Comparison of ENCODE assay signal across 7 mouse cellular contexts in the genomic region with DNA sequence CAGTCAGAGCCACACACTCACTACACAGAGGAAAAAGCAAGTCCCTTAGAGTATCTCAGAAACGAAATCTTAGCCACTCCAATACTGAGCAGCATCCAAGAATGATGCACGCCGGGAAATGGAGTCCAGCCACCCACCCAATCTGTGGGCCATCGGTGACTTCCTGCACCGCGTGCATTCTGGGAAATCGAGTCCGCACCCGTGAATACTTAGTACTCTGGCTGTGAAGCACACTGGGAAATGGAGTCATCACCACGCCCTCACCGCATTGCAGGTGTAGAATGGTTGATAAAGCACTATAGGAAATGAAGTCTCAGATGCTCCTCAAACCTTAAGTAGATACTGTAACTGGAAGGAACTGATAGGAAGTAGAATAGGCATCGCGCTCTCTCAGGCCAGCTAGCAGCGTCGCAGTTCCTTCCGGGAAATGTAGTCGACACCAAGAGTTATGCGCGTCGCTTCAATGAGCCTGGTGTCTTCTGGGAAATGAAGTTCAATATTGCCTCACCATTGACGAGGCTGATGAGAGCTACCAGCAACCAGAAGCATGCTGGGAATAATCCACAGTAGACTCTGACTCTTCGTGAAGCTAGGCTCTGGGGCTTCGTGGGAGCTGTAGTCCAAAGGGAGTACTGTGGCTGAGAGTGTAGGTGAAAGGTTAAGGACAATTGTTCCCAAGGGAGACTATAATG. TPM values are rescaled to one million over a fixed set of nuclear protein-coding genes. Genes with fewer than 3 reads are reported as not detected.
A peak's percentile ranks its signal among the peaks of the same experiment; 100 is the strongest.
DNase-seq lines count a peak whose midpoint lies in the region; ATAC-seq lines count a peak whose summit lies in the region.

No protein-coding gene starts in this region.

- H3K4me2 ChIP-seq in intestine, embryonic 15.5 days (replicated peaks): peak overlapping the region; percentile 82

- peak overlapping the region; percentile 94 for H3K4me3 ChIP-seq in intestine, embryonic 15.5 days (replicated peaks)
- H3K4me3 ChIP-seq in midbrain, embryonic 10.5 days: peak overlapping the region; percentile 98

- under 1% methylated on average over 23 of the region's 23 CpGs for WGBS in intestine, embryonic 15.5 days
- WGBS in midbrain, embryonic 10.5 days: 0% methylated on average over 23 of the region's 23 CpGs

- H3K4me1 ChIP-seq in intestine, embryonic 15.5 days (replicated peaks): peaks cover 31% of the 10 kb centered on the region
- H3K4me1 ChIP-seq in midbrain, embryonic 10.5 days: peaks cover 48% of the 10 kb centered on the region

- H3K9me3 ChIP-seq in intestine, embryonic 15.5 days: no peaks in the 10 kb centered on the region
- H3K9me3 ChIP-seq in midbrain, embryonic 10.5 days (replicated peaks): no peaks in the 10 kb centered on the region

- H3K27me3 ChIP-seq in intestine, embryonic 15.5 days (replicated peaks): no peaks in the 10 kb centered on the region
- no peaks in the 10 kb centered on the region for H3K27me3 ChIP-seq in midbrain, embryonic 10.5 days (ENCODE audit: low read depth, poor library complexity, severe bottlenecking)

- ATAC-seq in intestine, embryonic 15.5 days: peak; percentile 94

- 0 out of 2 replicates have a peak overlapping the region, but pooled peaks have one; percentile 27 for H3K9ac ChIP-seq in intestine, embryonic 15.5 days

- peak; percentile 95 for DNase-seq in adrenal gland, adult 2 months
- peak; percentile 92 for DNase-seq in embryo, embryonic 11.5 days (ENCODE audit: low read depth, low spot score)
- peak; percentile 86 for DNase-seq in gastrocnemius, postnatal 36 days
- peak; percentile 98 for DNase-seq in left cerebral cortex, postnatal 25 days (ENCODE audit: low spot score in 2 of 2)
- DNase-seq in midbrain, embryonic 10.5 days (ENCODE audit: low spot score): peak; percentile 95
- peak; percentile 81 for DNase-seq in right cerebral cortex, postnatal 4 days

- peaks cover 13% of the 10 kb centered on the region for H3K36me3 ChIP-seq in intestine, embryonic 15.5 days
- peaks cover 43% of the 10 kb centered on the region for H3K36me3 ChIP-seq in midbrain, embryonic 10.5 days

- H3K27ac ChIP-seq in intestine, embryonic 15.5 days: peak overlapping the region; percentile 89
- peak overlapping the region; percentile 97 for H3K27ac ChIP-seq in midbrain, embryonic 10.5 days (replicated peaks)

- intact Hi-C loops in gastrocnemius, postnatal 36 days (cut with DNase I): no loop called here
- intact Hi-C loops in left cerebral cortex, postnatal 25 days (cut with DNase I): loop anchor here (1.0 to 5.0 kb wide), 2 partner anchors 40 to 159 kb away; partner anchors contain the start of gene Lipe

RNA-seq across cellular contexts. Expression of gene Gsk3a, which starts 0.5 kb away (rescaled TPM):
- 100 to 1,000 TPM in 1 of 2 experiments, 10 to 100 TPM in 1; 98.9 to 107 TPM for total RNA-seq in adrenal gland, adult 2 months (2021)
- polyA plus RNA-seq in adrenal gland, adult 2 months (2012; rRNA removed): 121 and 150 TPM in 2 replicates
- total RNA-seq in gastrocnemius, postnatal 36 days (2021): 10 to 100 TPM; 64.0 to 69.6 TPM
- 8.0 and 10.3 TPM in 2 replicates for polyA plus RNA-seq in intestine, embryonic 15.5 days (2015; fragmentation: Nextera tagmentation; extraction: Ambion mirVana)
- 100 to 1,000 TPM; 213 to 224 TPM for total RNA-seq in left cerebral cortex, postnatal 25 days (2021)
- 9.3 and 10.5 TPM in 2 replicates for polyA plus RNA-seq in midbrain, embryonic 10.5 days (2016; fragmentation: Nextera tagmentation; extraction: Ambion mirVana)

RNA-seq across cellular contexts. Expression of gene Erf, which starts 12.4 kb away (rescaled TPM):
- total RNA-seq in adrenal gland, adult 2 months (2021): 10 to 100 TPM; 16.5 to 26.6 TPM
- polyA plus RNA-seq in adrenal gland, adult 2 months (2012; rRNA removed): 50.4 and 52.8 TPM in 2 replicates
- 1 to 10 TPM; 5.0 to 6.1 TPM for total RNA-seq in gastrocnemius, postnatal 36 days (2021)
- 14.8 TPM in 2 replicates for polyA plus RNA-seq in intestine, embryonic 15.5 days (2015; fragmentation: Nextera tagmentation; extraction: Ambion mirVana)
- 10 to 100 TPM; 65.1 to 75.6 TPM for total RNA-seq in left cerebral cortex, postnatal 25 days (2021)
- polyA plus RNA-seq in midbrain, embryonic 10.5 days (2016; fragmentation: Nextera tagmentation; extraction: Ambion mirVana): 6.9 and 7.3 TPM in 2 replicates

RNA-seq across cellular contexts. Expression of gene Zfp526, which starts 16.9 kb away (rescaled TPM):
- 10 to 100 TPM in 1 of 2 experiments, 1 to 10 TPM in 1; 9.9 to 10.4 TPM for total RNA-seq in adrenal gland, adult 2 months (2021)
- 16.3 and 19.9 TPM in 2 replicates for polyA plus RNA-seq in adrenal gland, adult 2 months (2012; rRNA removed)
- total RNA-seq in gastrocnemius, postnatal 36 days (2021): 1 to 10 TPM; 4.1 to 5.5 TPM
- 2.6 and 2.8 TPM in 2 replicates for polyA plus RNA-seq in intestine, embryonic 15.5 days (2015; fragmentation: Nextera tagmentation; extraction: Ambion mirVana)
- total RNA-seq in left cerebral cortex, postnatal 25 days (2021): 10 to 100 TPM in 1 of 2 experiments, 1 to 10 TPM in 1; 10.0 to 11.1 TPM
- polyA plus RNA-seq in midbrain, embryonic 10.5 days (2016; fragmentation: Nextera tagmentation; extraction: Ambion mirVana): 2.7 and 2.8 TPM in 2 replicates

RNA-seq across cellular contexts. Expression of gene Dedd2, which starts 17.7 kb away (rescaled TPM):
- 10 to 100 TPM; 15.6 to 17.9 TPM for total RNA-seq in adrenal gland, adult 2 months (2021)
- 36.3 and 39.5 TPM in 2 replicates for polyA plus RNA-seq in adrenal gland, adult 2 months (2012; rRNA removed)
- total RNA-seq in gastrocnemius, postnatal 36 days (2021): 10 to 100 TPM in 1 of 2 experiments, 1 to 10 TPM in 1; 8.4 to 10.7 TPM
- 13.2 and 13.5 TPM in 2 replicates for polyA plus RNA-seq in intestine, embryonic 15.5 days (2015; fragmentation: Nextera tagmentation; extraction: Ambion mirVana)
- total RNA-seq in left cerebral cortex, postnatal 25 days (2021): 10 to 100 TPM; 24.1 to 25.4 TPM
- polyA plus RNA-seq in midbrain, embryonic 10.5 days (2016; fragmentation: Nextera tagmentation; extraction: Ambion mirVana): 8.4 TPM in 2 replicates

RNA-seq across cellular contexts. Expression of gene Cic, which starts 29.3 kb away (rescaled TPM):
- total RNA-seq in adrenal gland, adult 2 months (2021): 100 to 1,000 TPM; 102 to 108 TPM
- 111 and 123 TPM in 2 replicates for polyA plus RNA-seq in adrenal gland, adult 2 months (2012; rRNA removed)
- 10 to 100 TPM; 31.4 to 37.6 TPM for total RNA-seq in gastrocnemius, postnatal 36 days (2021)
- 26.1 and 26.6 TPM in 2 replicates for polyA plus RNA-seq in intestine, embryonic 15.5 days (2015; fragmentation: Nextera tagmentation; extraction: Ambion mirVana)
- 100 to 1,000 TPM; 211 to 223 TPM for total RNA-seq in left cerebral cortex, postnatal 25 days (2021)
- 18.5 and 21.7 TPM in 2 replicates for polyA plus RNA-seq in midbrain, embryonic 10.5 days (2016; fragmentation: Nextera tagmentation; extraction: Ambion mirVana)

Comparison
In these comparisons a context has a peak if more than half of its experiments do, and no peak if none do; other contexts are left out.
1. Peak in every context shown above with its lines: DNase-seq, ATAC-seq, H3K4me3 ChIP-seq and H3K27ac ChIP-seq.